Mouse (Mus musculus) MEL (cell line): Measurements from ENCODE around the gene Pdrg1. TPM values are rescaled to one million over a fixed set of nuclear protein-coding genes. Genes with fewer than 3 reads are reported as not detected.

Experiments used
- DNase-seq: peaks from one replicate; pipeline ENCODE4 v3.0.0; 2011; ENCODE audit warnings: low read depth, low spot score
- H3K27ac ChIP-seq: 2 replicates; pipeline ENCODE4 v1.5.1; 2012; ENCODE audit warnings: low read depth, mild to moderate bottlenecking, control low read depth, low read length, moderate library complexity; ENCODE audit not compliant: control insufficient read depth
- H3K27me3 ChIP-seq, 2 experiments: fragments of 150-350 bp in 1 of 2; sonication (generic) in 1 of 2; 2 replicates each; pipeline ENCODE4 v1.6.1; 2012; ENCODE audit warnings: low read length in 2 of 2, mild to moderate bottlenecking in 2 of 2, improper control_type of control experiment in 1 of 2, moderate library complexity in 1 of 2; ENCODE audit not compliant: insufficient read depth in 2 of 2, control insufficient read depth in 1 of 2
- H3K36me3 ChIP-seq, 2 experiments: 2 replicates each; pipeline ENCODE4 v1.6.1; 2012 to 2014; ENCODE audit warnings: low read length in 2 of 2, improper control_type of control experiment in 1 of 2, inconsistent platforms in 1 of 2, mild to moderate bottlenecking in 1 of 2; ENCODE audit not compliant: insufficient read depth in 2 of 2, control insufficient read depth in 1 of 2
- H3K4me1 ChIP-seq, 2 experiments: fragments of 150-350 bp in 1 of 2; sonication (generic) in 1 of 2; 2 replicates each; pipeline ENCODE4 v1.6.1; 2012; ENCODE audit warnings: low read length in 2 of 2, improper control_type of control experiment in 1 of 2, mild to moderate bottlenecking in 1 of 2; ENCODE audit not compliant: insufficient read depth in 2 of 2, control insufficient read depth in 1 of 2
- H3K4me3 ChIP-seq, 2 experiments: fragments of 150-350 bp in 1 of 2; sonication (generic) in 1 of 2; 2 replicates each; pipeline ENCODE4 v1.5.1; 2012; ENCODE audit warnings: low read depth in 2 of 2, low read length in 2 of 2, mild to moderate bottlenecking in 2 of 2, moderate library complexity in 2 of 2, control low read depth in 1 of 2, improper control_type of control experiment in 1 of 2; ENCODE audit not compliant: control insufficient read depth in 1 of 2, insufficient read depth in 1 of 2
- H3K79me2 ChIP-seq: 2 replicates; pipeline ENCODE4 v1.6.1; 2012; ENCODE audit warnings: mild to moderate bottlenecking, low read length, moderate library complexity; ENCODE audit not compliant: control insufficient read depth, poor library complexity, insufficient read depth
- H3K9ac ChIP-seq: 2 replicates; pipeline ENCODE4 v1.6.1; 2012; ENCODE audit warnings: low read depth, mild to moderate bottlenecking, control low read depth, low read length, moderate library complexity; ENCODE audit not compliant: control insufficient read depth, poor library complexity, severe bottlenecking
- H3K9me3 ChIP-seq: fragments of 150-350 bp; sonication (generic); replicated peaks from 2 replicates; pipeline ENCODE4 v1.6.1; 2012; ENCODE audit warnings: mild to moderate bottlenecking, low read length, improper control_type of control experiment, moderate library complexity; ENCODE audit not compliant: insufficient read depth
- CHD1 ChIP-seq: IDR thresholded peaks from 2 replicates; pipeline ENCODE4 v1.6.1; 2012; ENCODE audit warnings: low read depth, mild to moderate bottlenecking, inconsistent platforms, low read length, improper control_type of control experiment
- CHD2 ChIP-seq: IDR thresholded peaks from 2 replicates; pipeline ENCODE4 v1.6.1; 2011; ENCODE audit warnings: low read length, improper control_type of control experiment
- CTCF ChIP-seq, 3 experiments: IDR thresholded peaks in 2 of 3; conservative IDR thresholded peaks in 1 of 3; 2 replicates each; pipeline ENCODE4 v1.5.1; 2011 to 2012; ENCODE audit warnings: low read length in 3 of 3, low read depth in 2 of 3, mild to moderate bottlenecking in 2 of 3, improper control_type of control experiment in 1 of 3, inconsistent platforms in 1 of 3, mixed read lengths in 1 of 3, moderate library complexity in 1 of 3; ENCODE audit not compliant: control insufficient read depth in 1 of 3, insufficient read depth in 1 of 3, poor library complexity in 1 of 3, severe bottlenecking in 1 of 3
- E2F4 ChIP-seq: IDR thresholded peaks from 2 replicates; pipeline ENCODE4 v1.6.1; 2011; ENCODE audit warnings: low read depth, low read length, improper control_type of control experiment, borderline replicate concordance
- ELF1 ChIP-seq: IDR thresholded peaks from 2 replicates; pipeline ENCODE4 v1.6.1; 2014; ENCODE audit warnings: low read depth, mild to moderate bottlenecking, inconsistent platforms, low read length, improper control_type of control experiment, moderate library complexity
- EP300 ChIP-seq, 2 experiments: IDR thresholded peaks; 2 replicates each; pipeline ENCODE4 v1.6.1; 2011; ENCODE audit warnings: improper control_type of control experiment in 2 of 2, low read length in 2 of 2, low read depth in 1 of 2, mild to moderate bottlenecking in 1 of 2
- ETS1 ChIP-seq: IDR thresholded peaks from 2 replicates; pipeline ENCODE4 v1.6.1; 2012; ENCODE audit warnings: low read depth, mild to moderate bottlenecking, inconsistent platforms, low read length, improper control_type of control experiment, moderate library complexity
- GABPA ChIP-seq: IDR thresholded peaks from 2 replicates; pipeline ENCODE4 v1.6.1; 2012; ENCODE audit warnings: low read depth, mild to moderate bottlenecking, inconsistent platforms, low read length, improper control_type of control experiment, moderate library complexity
- GATA1 ChIP-seq: IDR thresholded peaks from 2 replicates; pipeline ENCODE4 v1.6.1; 2011; ENCODE audit warnings: low read depth, low read length, improper control_type of control experiment
- HCFC1 ChIP-seq: IDR thresholded peaks from 2 replicates; pipeline ENCODE4 v1.6.1; 2012; ENCODE audit warnings: low read depth, mild to moderate bottlenecking, inconsistent platforms, low read length, improper control_type of control experiment, moderate library complexity
- JUND ChIP-seq: IDR thresholded peaks from 2 replicates; pipeline ENCODE4 v1.6.1; 2011; ENCODE audit warnings: low read depth, mild to moderate bottlenecking, improper control_type of control experiment, low read length
- MAFK ChIP-seq: IDR thresholded peaks from 2 replicates; pipeline ENCODE4 v1.6.1; 2011; ENCODE audit warnings: low read depth, mild to moderate bottlenecking, low read length, improper control_type of control experiment, borderline replicate concordance
- MAX ChIP-seq: IDR thresholded peaks from 2 replicates; pipeline ENCODE4 v1.6.1; 2011; ENCODE audit warnings: low read length, improper control_type of control experiment
- MEF2A ChIP-seq: IDR thresholded peaks from 2 replicates; pipeline ENCODE4 v1.6.1; 2014; ENCODE audit warnings: low read depth, mild to moderate bottlenecking, inconsistent platforms, low read length, improper control_type of control experiment; ENCODE audit not compliant: poor library complexity, insufficient replicate concordance, severe bottlenecking; ENCODE audit errors: extremely low read depth
- MXI1 ChIP-seq: IDR thresholded peaks from 2 replicates; pipeline ENCODE4 v1.6.1; 2011; ENCODE audit warnings: mild to moderate bottlenecking, low read depth, low read length, improper control_type of control experiment
- MYC ChIP-seq: IDR thresholded peaks from 2 replicates; pipeline ENCODE4 v1.6.1; 2011; ENCODE audit warnings: low read depth, mild to moderate bottlenecking, low read length, improper control_type of control experiment, moderate library complexity
- NELFE ChIP-seq: IDR thresholded peaks from 2 replicates; pipeline ENCODE4 v1.6.1; 2011; ENCODE audit warnings: low read depth, low read length, improper control_type of control experiment
- POLR2A ChIP-seq, 2 experiments: IDR thresholded peaks; 2 replicates each; pipeline ENCODE4 v1.6.1; 2011 to 2012; ENCODE audit warnings: low read length in 2 of 2, mild to moderate bottlenecking in 2 of 2, control low read depth in 1 of 2, improper control_type of control experiment in 1 of 2, low read depth in 1 of 2, moderate library complexity in 1 of 2; ENCODE audit not compliant: control insufficient read depth in 1 of 2, insufficient read depth in 1 of 2, poor library complexity in 1 of 2
- RAD21 ChIP-seq: IDR thresholded peaks from 2 replicates; pipeline ENCODE4 v1.6.1; 2011; ENCODE audit warnings: mild to moderate bottlenecking, low read depth, low read length, improper control_type of control experiment
- RCOR1 ChIP-seq: IDR thresholded peaks from 2 replicates; pipeline ENCODE4 v1.6.1; 2012; ENCODE audit warnings: low read depth, mild to moderate bottlenecking, inconsistent platforms, low read length, improper control_type of control experiment
- SIN3A ChIP-seq: IDR thresholded peaks from 2 replicates; pipeline ENCODE4 v1.6.1; 2012; ENCODE audit warnings: low read length, improper control_type of control experiment, inconsistent platforms
- SMC3 ChIP-seq: IDR thresholded peaks from 2 replicates; pipeline ENCODE4 v1.6.1; 2011; ENCODE audit warnings: low read depth, low read length, improper control_type of control experiment
- TAL1 ChIP-seq: IDR thresholded peaks from 2 replicates; pipeline ENCODE4 v1.6.1; 2012; ENCODE audit warnings: mild to moderate bottlenecking, inconsistent platforms, low read length, moderate library complexity, mixed read lengths
- TCF12 ChIP-seq: IDR thresholded peaks from 2 replicates; pipeline ENCODE4 v1.6.1; 2014; ENCODE audit warnings: low read depth, mild to moderate bottlenecking, inconsistent platforms, low read length, improper control_type of control experiment, moderate library complexity
- USF1 ChIP-seq: IDR thresholded peaks from 2 replicates; pipeline ENCODE4 v1.6.1; 2014; ENCODE audit warnings: low read depth, mild to moderate bottlenecking, inconsistent platforms, low read length, improper control_type of control experiment, moderate library complexity
- ZKSCAN1 ChIP-seq: IDR thresholded peaks from 2 replicates; pipeline ENCODE4 v1.6.1; 2012; ENCODE audit warnings: low read depth, mild to moderate bottlenecking, inconsistent platforms, low read length, improper control_type of control experiment, moderate library complexity
- ZMIZ1 ChIP-seq: IDR thresholded peaks from 2 replicates; pipeline ENCODE4 v1.6.1; 2012; ENCODE audit warnings: low read depth, mild to moderate bottlenecking, inconsistent platforms, low read length, improper control_type of control experiment, moderate library complexity
- ZNF384 ChIP-seq: IDR thresholded peaks from 2 replicates; pipeline ENCODE4 v1.6.1; 2012; ENCODE audit warnings: low read depth, mild to moderate bottlenecking, inconsistent platforms, low read length, improper control_type of control experiment
- polyA plus RNA-seq, 2 experiments: library from polyadenylated mRNA; stranded (reverse) in 1 of 2; unstranded in 1 of 2; fragments of >175 nt in 1 of 2; fragments of >200 nt in 1 of 2; gene quantifications; 2 replicates each; pipeline versions ENCODE4 v1.2.1 to v1.2.4; 2012; ENCODE audit warnings: low replicate concordance in 2 of 2, low read depth in 1 of 2; ENCODE audit not compliant: insufficient read length in 2 of 2, insufficient read depth in 1 of 2, missing spikeins in 1 of 2
- total RNA-seq: library from RNA; depleted of rRNA; stranded (reverse); fragments of 300-350 nt; gene quantifications from 2 replicates; pipeline ENCODE4 v1.2.3, GENCODE M21; 2012

The Pdrg1 gene
- total and polyA plus RNA-seq, 3 experiments = 62.2 to 67.2 TPM; not detected in 1

- no peak for DNase-seq
- H3K9ac ChIP-seq = no peak overlapping the region
- no peak overlapping the region for H3K4me3 ChIP-seq
- peaks cover 0 to 10% of the 10 kb centered on the region in 2 experiments; a peak in 2 of 4 replicates for H3K4me1 ChIP-seq
- H3K27ac ChIP-seq = no peak overlapping the region
- no peaks in the 10 kb centered on the region for H3K9me3 ChIP-seq
- no peaks in the 10 kb centered on the region for H3K79me2 ChIP-seq
- H3K36me3 ChIP-seq = no peaks in the 10 kb centered on the region; a peak in 1 of 4 replicates
- no peak for TF ChIP-seq CHD2
- no peak for TF ChIP-seq ZKSCAN1
- no peak for TF ChIP-seq MXI1
- no peak for TF ChIP-seq HCFC1
- TF ChIP-seq ETS1 = no peak
- TF ChIP-seq ZNF384 = no peak
- no peak for TF ChIP-seq ZMIZ1
- no peak for TF ChIP-seq POLR2A (IDR thresholded peaks at IDR 0.05; ENCODE audit: control insufficient read depth in 1 of 2, insufficient read depth in 1 of 2, low read depth in 1 of 2, low read length in 2 of 2, poor library complexity in 1 of 2)
- TF ChIP-seq SIN3A = no peak
- TF ChIP-seq JUND = no peak
- no peak for TF ChIP-seq RAD21
- TF ChIP-seq CTCF (IDR thresholded peaks at IDR 0.05 in 2 of 3, conservative IDR thresholded peaks at IDR 0.05 in 1 of 3; ENCODE audit: control insufficient read depth in 1 of 3, insufficient read depth in 1 of 3, low read depth in 2 of 3, low read length in 3 of 3, poor library complexity in 1 of 3, severe bottlenecking in 1 of 3) = no peak
- no peak for TF ChIP-seq MEF2A
- TF ChIP-seq E2F4 = no peak
- TF ChIP-seq CHD1 = no peak
- no peak for TF ChIP-seq MAX
- no peak for TF ChIP-seq TAL1
- TF ChIP-seq EP300 (IDR thresholded peaks at IDR 0.05; ENCODE audit: low read depth in 1 of 2, low read length in 2 of 2) = no peak
- no peak for TF ChIP-seq GABPA
- no peak for TF ChIP-seq GATA1
- peaks cover 10 to 19% of the 10 kb centered on the region in 2 experiments for H3K27me3 ChIP-seq
Measured at GRCm38 (mm10) chr2:153060216-153060615, 45.0 kb upstream of the Pdrg1 start.

- no peaks in the 10 kb centered on the region for H3K9me3 ChIP-seq
- peaks cover 10 to 19% of the 10 kb centered on the region in 2 experiments for H3K27me3 ChIP-seq
- TF ChIP-seq GATA1 (no peak), ELF1 (no peak), USF1 (no peak), SMC3 (no peak), MYC (no peak), TCF12 (no peak), NELFE (no peak), RCOR1 (no peak), MXI1 (no peak), POLR2A (IDR thresholded peaks at IDR 0.05; ENCODE audit: control insufficient read depth in 1 of 2, insufficient read depth in 1 of 2, low read depth in 1 of 2, low read length in 2 of 2, poor library complexity in 1 of 2) (no peak), ZMIZ1 (no peak), MAFK (no peak), SIN3A (no peak), GABPA (no peak)
- no peak overlapping the region for H3K4me3 ChIP-seq
- no peaks in the 10 kb centered on the region for H3K4me1 ChIP-seq
- H3K9ac ChIP-seq = no peak overlapping the region
- H3K79me2 ChIP-seq = no peaks in the 10 kb centered on the region
- H3K36me3 ChIP-seq = no peaks in the 10 kb centered on the region
- no peak overlapping the region for H3K27ac ChIP-seq
- DNase-seq = no peak
Measured at GRCm38 (mm10) chr2:153058365-153058764, 43.1 kb upstream of the Pdrg1 start.
